Mouse (Mus musculus) Patski (cell line): ENCODE measurements around the gene Limd2. TPM values are rescaled to one million over a fixed set of nuclear protein-coding genes. Genes with fewer than 3 reads are reported as not detected.
A peak's percentile ranks its signal among the peaks of the same experiment; 100 is the strongest.
"Not testable (repeated sequence)": the region's sequence is repeated elsewhere in the genome, so short reads cannot be mapped to it uniquely, and the experiment has no call there.

Source experiments
- ATAC-seq: fragments of 100-300 bp; one replicate; pipeline ENCODE4 v1.8.0; 2021
- CTCF ChIA-PET: fragments of 350-600 bp; sonication (Branson Sonifier 250); formaldehyde crosslinking; loops from one replicate; lab custom pipeline; 2022; ENCODE audit warnings: inconsistent platforms; lab: Charles Lee
- POLR2A ChIA-PET: fragments of 350-600 bp; sonication (Branson Sonifier 250); formaldehyde crosslinking; loops from one replicate; lab custom pipeline; 2022; ENCODE audit warnings: antibody characterized with exemption, inconsistent platforms; lab: Charles Lee
- DNase-seq: peaks from one replicate; pipeline ENCODE4 v3.0.0-alpha.2; 2011; ENCODE audit warnings: low read depth, low spot score
- H3K27me3 ChIP-seq: fragments of 371-371 bp; one replicate; pipeline ENCODE4 v1.5.1; 2021
- CTCF ChIP-seq: fragments of 100-300 bp; IDR thresholded peaks from one replicate; pipeline ENCODE4 v1.5.1; 2021
- in situ Hi-C: fragments of 300-500 bp; cut with MboI; formaldehyde crosslinking; loops from 3 replicates; pipeline ENCODE4 v1.11.1; 2018; ENCODE audit warnings: low pct_unique_long_range_greater_than_20kb, mixed read lengths
- polyA plus RNA-seq: library from polyadenylated mRNA; unstranded; gene quantifications from one replicate; pipeline ENCODE4 v1.2.3, GENCODE M21; 2021

The Limd2 gene
- polyA plus RNA-seq, 1 experiment from 2014 or later, result 80.1 TPM

DNA sequence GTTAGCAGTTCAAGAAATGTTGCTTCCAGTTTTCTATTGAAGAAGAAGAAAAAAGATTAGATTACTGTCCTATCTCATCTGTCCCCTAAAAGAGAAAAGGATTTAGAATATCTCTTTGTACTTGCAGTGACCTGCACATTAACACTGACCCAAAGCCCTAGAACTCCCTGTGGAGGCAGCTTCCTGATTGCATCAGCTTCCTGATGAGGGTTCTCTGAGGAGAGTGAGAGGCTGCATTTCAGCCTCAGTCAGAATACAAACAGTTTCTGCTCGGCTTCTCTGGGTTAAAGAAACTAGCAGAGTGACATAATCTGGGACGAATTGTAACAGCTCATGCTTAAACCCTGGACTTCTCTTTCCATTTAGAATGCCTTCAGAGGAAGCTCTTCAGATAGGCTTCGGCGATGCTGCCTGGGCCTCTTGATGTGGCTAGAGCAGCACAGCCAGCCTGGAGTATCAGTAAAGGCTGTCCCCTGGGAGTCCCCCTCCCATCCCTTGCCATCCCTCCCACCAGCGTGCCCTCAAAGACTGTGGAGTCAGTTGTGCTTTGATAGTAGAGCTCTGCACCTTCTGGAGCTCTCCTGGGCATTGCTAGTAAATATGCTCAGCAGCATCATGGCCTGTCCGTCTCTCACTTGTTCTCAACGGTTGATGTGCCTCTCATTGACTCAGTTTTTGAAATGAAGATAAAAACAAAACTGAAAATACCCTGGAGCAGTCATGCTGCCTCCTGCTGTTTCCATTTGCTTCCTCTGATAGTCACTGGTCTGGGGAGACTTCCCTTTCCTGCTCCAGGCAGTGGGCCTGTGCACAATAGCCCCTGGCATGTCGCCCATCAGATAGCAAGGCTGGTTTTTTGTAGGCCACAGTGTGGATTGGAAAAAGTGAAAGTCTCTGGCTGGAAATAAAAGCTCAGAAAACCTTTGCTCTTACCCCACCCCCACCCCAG is 25.8 kb downstream of the Limd2 start:
- no peaks in the 10 kb centered on the region for H3K27me3 ChIP-seq
- TF ChIP-seq CTCF, result no peak
- ATAC-seq, result peak; percentile 35
- no peak for DNase-seq
- ChIA-PET POLR2A (no interaction called here), CTCF (interaction anchor here (1.7 kb wide), 1 partner anchor 9 kb away, joined by 9 read pairs; no protein-coding TSS in a partner anchor)
- in situ Hi-C loops, result no loop called here

- in situ Hi-C loops, result no loop called here
- POLR2A ChIA-PET, result no interaction called here
- CTCF ChIA-PET, result interaction anchor here (1.2 to 1.6 kb wide), 2 partner anchors 17 to 22 kb away, joined by 3 to 4 read pairs; no protein-coding TSS in a partner anchor
- TF ChIP-seq CTCF, result no peak
- H3K27me3 ChIP-seq, result no peaks in the 10 kb centered on the region
- DNase-seq (no peak), ATAC-seq (no peak)
Observed at GRCm38 (mm10) chr11:106132516-106132915, 28.1 kb downstream of the Limd2 start.

GRCm38 (mm10) chr11:106129477-106129876 is 31.2 kb downstream of the Limd2 start:
- no peaks in the 10 kb centered on the region for H3K27me3 ChIP-seq
- no peak for TF ChIP-seq CTCF
- DNase-seq, result no peak
- ATAC-seq, result no peak
- ChIA-PET POLR2A (no interaction called here), CTCF (interaction anchor here (1.6 kb wide), 1 partner anchor 41 kb away, joined by 4 read pairs; no protein-coding TSS in a partner anchor)
- in situ Hi-C loops, result no loop called here

DNA sequence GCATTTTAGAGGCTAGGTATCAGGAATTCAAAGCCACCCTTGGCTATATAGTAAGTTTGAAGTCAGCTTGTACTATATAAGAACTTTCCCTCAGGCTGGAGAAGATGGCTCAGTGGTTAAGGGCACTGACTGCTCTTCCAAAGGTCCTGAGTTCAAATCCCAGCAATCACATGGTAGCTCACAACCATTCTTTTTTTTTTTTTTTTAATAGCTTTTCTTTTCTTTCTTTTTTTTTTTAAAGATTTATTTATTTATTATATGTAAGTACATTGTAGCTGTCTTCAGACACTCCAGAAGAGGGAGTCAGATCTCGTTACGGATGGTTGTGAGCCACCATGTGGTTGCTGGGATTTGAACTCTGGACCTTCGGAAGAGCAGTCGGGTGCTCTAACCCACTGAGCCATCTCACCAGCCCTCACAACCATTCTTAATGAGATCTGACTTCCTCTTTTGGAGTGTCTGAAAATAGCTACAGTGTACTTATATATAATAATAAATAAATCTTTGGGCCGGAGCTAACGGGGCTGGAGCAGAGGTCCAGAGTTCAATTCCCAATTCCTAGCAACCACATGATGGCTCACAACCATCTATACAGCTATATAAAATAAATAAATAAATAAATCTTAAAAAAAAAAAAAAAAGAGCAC is 33.8 kb downstream of the Limd2 start:
- H3K27me3 ChIP-seq, DNase-seq, in situ Hi-C loops, ATAC-seq: not testable (repeated sequence)
- ChIA-PET POLR2A (interaction anchor here (0.6 to 0.7 kb wide), 2 partner anchors 860 to 975 kb away, joined by 3 read pairs; no protein-coding TSS in a partner anchor), CTCF (interaction anchor here (1.8 to 2.4 kb wide), 2 partner anchors 7 to 14 kb away, joined by 6 to 9 read pairs; no protein-coding TSS in a partner anchor)

GRCm38 (mm10) chr11:106125827-106126226 is 34.8 kb downstream of the Limd2 start:
- in situ Hi-C loops, result no loop called here
- POLR2A ChIA-PET, result no interaction called here
- ATAC-seq, result no peak
- H3K27me3 ChIP-seq, result no peaks in the 10 kb centered on the region
- no peak for TF ChIP-seq CTCF
- no peak for DNase-seq
- CTCF ChIA-PET, result interaction anchor here (1.8 to 2.4 kb wide), 2 partner anchors 8 to 13 kb away, joined by 6 to 9 read pairs; no protein-coding TSS in a partner anchor

DNA sequence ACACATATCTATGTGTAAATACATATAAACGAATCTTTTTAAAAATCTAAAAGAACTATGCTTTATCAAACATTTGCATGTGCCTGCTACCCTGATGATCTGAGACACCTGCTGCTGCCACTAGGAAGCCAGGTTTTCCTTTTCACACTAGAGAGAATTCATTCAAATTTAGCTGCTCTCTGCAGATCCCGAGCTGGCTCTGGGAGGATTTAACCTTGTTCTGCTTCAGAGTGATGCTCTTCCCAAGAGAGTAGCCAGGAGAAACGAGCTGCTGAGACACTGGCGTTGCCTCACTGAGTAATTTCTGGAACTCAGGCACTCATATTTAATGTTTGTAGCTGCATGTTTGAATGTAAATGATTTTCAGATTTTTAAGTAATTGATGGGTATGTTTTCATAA is 35.9 kb downstream of the Limd2 start:
- POLR2A ChIA-PET, result no interaction called here
- ATAC-seq (no peak), DNase-seq (no peak)
- in situ Hi-C loops, result no loop called here
- no peak for TF ChIP-seq CTCF
- H3K27me3 ChIP-seq, result no peaks in the 10 kb centered on the region
- CTCF ChIA-PET, result interaction anchor here (0.9 to 2.4 kb wide), 2 partner anchors 9 to 11 kb away, joined by 3 to 9 read pairs; no protein-coding TSS in a partner anchor

- DNase-seq, result no peak
- in situ Hi-C loops, result no loop called here
- TF ChIP-seq CTCF, result no peak
- no peak for ATAC-seq
- ChIA-PET CTCF (interaction anchor here (0.9 to 1.9 kb wide), 2 partner anchors 9 to 24 kb away, joined by 4 to 6 read pairs; no protein-coding TSS in a partner anchor), POLR2A (interaction anchor here (0.7 to 1.1 kb wide), 2 partner anchors 26 to 625 kb away, joined by 3 to 5 read pairs; no protein-coding TSS in a partner anchor)
- no peaks in the 10 kb centered on the region for H3K27me3 ChIP-seq
Observed at GRCm38 (mm10) chr11:106122736-106123135, 37.9 kb downstream of the Limd2 start.

GRCm38 (mm10) chr11:106122221-106122620 is 38.4 kb downstream of the Limd2 start:
- in situ Hi-C loops, result no loop called here
- ChIA-PET CTCF (interaction anchor here (0.9 kb wide), 1 partner anchor 24 kb away, joined by 4 read pairs; no protein-coding TSS in a partner anchor), POLR2A (interaction anchor here (1.1 kb wide), 1 partner anchor 26 kb away, joined by 3 read pairs; no protein-coding TSS in a partner anchor)

DNA sequence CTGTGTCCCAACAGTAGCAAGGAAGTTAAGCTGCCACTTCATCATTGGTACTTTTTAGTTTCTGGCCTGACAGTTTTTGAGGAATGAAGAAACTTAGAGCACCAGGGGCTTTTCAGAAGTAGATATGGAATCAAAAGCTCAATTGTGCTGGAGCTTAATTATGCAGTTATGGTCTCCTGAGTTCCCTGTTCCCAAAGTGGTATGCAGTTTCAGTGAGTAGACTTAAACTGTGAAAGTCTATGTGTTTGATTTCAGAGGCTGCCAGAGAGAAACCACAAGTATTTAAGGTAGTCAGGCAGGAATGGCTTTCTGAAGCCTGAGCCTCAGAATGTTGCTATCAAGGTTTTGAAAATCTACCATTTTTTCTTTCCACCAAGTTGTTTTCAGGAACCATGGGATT is 49.0 kb downstream of the Limd2 start:
- ATAC-seq, result peak; percentile 96
- no peak for DNase-seq
- in situ Hi-C loops, result no loop called here
- ChIA-PET POLR2A (no interaction called here), CTCF (interaction anchor here (1.2 to 1.6 kb wide), 3 partner anchors 9 to 26 kb away, joined by 3 to 6 read pairs (median 4); no protein-coding TSS in a partner anchor)
- no peak for TF ChIP-seq CTCF
- no peaks in the 10 kb centered on the region for H3K27me3 ChIP-seq

More at GRCm38 (mm10) chr11:106122221-106122620, 38.4 kb downstream of the Limd2 start:
- H3K27me3 ChIP-seq, result no peaks in the 10 kb centered on the region
- no peak for TF ChIP-seq CTCF
- DNase-seq, result no peak
- no peak for ATAC-seq

Other genes with a start within 250 kb of the Limd2 start
- gene Cyb561, start 207.5 kb downstream of the Limd2 start, polyA plus RNA-seq, result 31.6 TPM
- 0.33 TPM for gene Ace, start 192.9 kb downstream of the Limd2 start, polyA plus RNA-seq
- gene Ace3, start 166.2 kb downstream of the Limd2 start, polyA plus RNA-seq, result not detected
- not detected for gene Kcnh6, start 152.7 kb downstream of the Limd2 start, polyA plus RNA-seq
- gene Dcaf7, start 124.0 kb downstream of the Limd2 start, polyA plus RNA-seq, result 52.8 TPM
- 16.3 TPM for gene Taco1, start 94.8 kb downstream of the Limd2 start, polyA plus RNA-seq
- gene Map3k3, start 76.2 kb downstream of the Limd2 start, polyA plus RNA-seq, result 43.9 TPM
- not detected for gene Gm10840, start within 50 bp of the Limd2 start, polyA plus RNA-seq
- gene Strada, start 41.3 kb upstream of the Limd2 start, polyA plus RNA-seq, result 23.3 TPM
- gene Ccdc47, start 55.5 kb upstream of the Limd2 start, polyA plus RNA-seq, result 136 TPM
- 62.9 TPM for gene Ddx42, start 56.1 kb upstream of the Limd2 start, polyA plus RNA-seq
- gene Ftsj3, start 95.2 kb upstream of the Limd2 start, polyA plus RNA-seq, result 68.3 TPM
- gene Psmc5, start 95.3 kb upstream of the Limd2 start, polyA plus RNA-seq, result 181 TPM
- gene Smarcd2, start 112.1 kb upstream of the Limd2 start, polyA plus RNA-seq, result 56.4 TPM
- 0.37 TPM for gene Tcam1, start 115.8 kb upstream of the Limd2 start, polyA plus RNA-seq
- not detected for gene Gh, start 141.0 kb upstream of the Limd2 start, polyA plus RNA-seq
- 0.06 TPM for gene Cd79b, start 153.9 kb upstream of the Limd2 start, polyA plus RNA-seq
- 0.08 TPM for gene Scn4a, start 192.4 kb upstream of the Limd2 start, polyA plus RNA-seq
- not detected for gene Prr29, start 204.6 kb upstream of the Limd2 start, polyA plus RNA-seq
- not detected for gene Icam2, start 227.2 kb upstream of the Limd2 start, polyA plus RNA-seq